Mouse (Mus musculus) embryonic fibroblast, embryonic 13.5 days (primary cell): ENCODE data around the gene Galnt18.

Experiments
- CTCF ChIP-seq: IDR thresholded peaks from 2 replicates; pipeline ENCODE4 v1.5.1; 2011; ENCODE audit warnings: mild to moderate bottlenecking, control low read depth, low read length, moderate library complexity, borderline replicate concordance; ENCODE audit not compliant: insufficient read depth
- POLR2A ChIP-seq: IDR thresholded peaks from 2 replicates; pipeline ENCODE4 v1.6.1; 2011; ENCODE audit warnings: low read depth, mild to moderate bottlenecking, control low read depth, low read length, moderate library complexity

DNA sequence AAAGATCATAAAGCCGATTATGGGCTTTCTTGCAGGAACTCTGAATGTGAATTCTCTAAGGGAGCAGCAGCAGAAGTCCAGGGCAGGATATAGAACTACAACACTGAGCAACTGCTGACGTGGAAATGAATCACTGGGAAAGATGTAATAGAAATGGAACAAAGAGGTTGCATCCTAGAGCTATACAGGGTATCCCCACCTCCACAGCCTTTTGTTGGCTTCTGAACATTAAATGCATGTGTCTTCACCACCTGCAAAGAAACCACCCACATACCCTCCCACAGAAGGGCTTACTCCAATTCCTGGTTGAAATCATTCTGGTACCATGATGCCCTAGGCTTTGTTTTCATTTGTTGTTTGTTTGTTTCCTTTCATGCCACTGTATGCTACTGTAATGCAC lies 172.3 kb downstream of the Galnt18 start:
- no peak for TF ChIP-seq CTCF
- TF ChIP-seq POLR2A: no peak
